Mouse (Mus musculus) cerebellum, adult 2 months (tissue): ENCODE measurements around the gene Gpr62. TPM values are rescaled to one million over a fixed set of nuclear protein-coding genes. Genes with fewer than 3 reads are reported as not detected.
A peak's percentile ranks its signal among the peaks of the same experiment; 100 is the strongest.

Source experiments
- DNase-seq, 2 experiments: peaks; one replicate each; pipeline ENCODE4 v3.0.0; 2021
- H3K27ac ChIP-seq: fragments of 200-500 bp; 2 replicates; pipeline ENCODE4 v1.5.1; 2012; ENCODE audit warnings: low read length, control low read depth, inconsistent platforms; ENCODE audit not compliant: insufficient read depth
- H3K27me3 ChIP-seq: fragments of 200-500 bp; 2 replicates; pipeline ENCODE4 v1.6.1; 2012; ENCODE audit warnings: inconsistent platforms, mild to moderate bottlenecking, low read length, moderate library complexity; ENCODE audit not compliant: control insufficient read depth, insufficient read depth
- H3K4me1 ChIP-seq: fragments of 200-500 bp; 2 replicates; pipeline ENCODE4 v1.6.1; 2011; ENCODE audit warnings: low read length; ENCODE audit not compliant: control insufficient read depth, insufficient read depth
- H3K4me3 ChIP-seq: fragments of 200-500 bp; replicated peaks from 2 replicates; pipeline ENCODE3; 2011; ENCODE audit warnings: mild to moderate bottlenecking, low read depth, low read length, control low read depth; ENCODE audit not compliant: insufficient read depth
- CTCF ChIP-seq: fragments of 200-500 bp; IDR thresholded peaks from 2 replicates; pipeline ENCODE4 v1.5.1; 2011; ENCODE audit warnings: low read depth, mild to moderate bottlenecking, control low read depth, low read length, moderate library complexity, borderline replicate concordance; ENCODE audit not compliant: insufficient read depth
- POLR2A ChIP-seq: fragments of 200-500 bp; IDR thresholded peaks from 2 replicates; pipeline ENCODE4 v1.6.1; 2011; ENCODE audit warnings: low read length, control low read depth, borderline replicate concordance; ENCODE audit not compliant: insufficient read depth
- WGBS: fragments of 180-500 bp; shearing (Covaris S2); methylation state at CpG from one replicate; pipeline ENCODE4 v1.1.7; 2018; 5-methylcytosine and 5-hydroxymethylcytosine counted together
- polyA plus RNA-seq: library from polyadenylated mRNA; depleted of rRNA; stranded (reverse); fragments of >200 nt; gene quantifications from 2 replicates; pipeline ENCODE4 v1.2.3, GENCODE M21; 2012

The Gpr62 gene
- polyA plus RNA-seq, 1 experiment, result 30.7 TPM

DNA sequence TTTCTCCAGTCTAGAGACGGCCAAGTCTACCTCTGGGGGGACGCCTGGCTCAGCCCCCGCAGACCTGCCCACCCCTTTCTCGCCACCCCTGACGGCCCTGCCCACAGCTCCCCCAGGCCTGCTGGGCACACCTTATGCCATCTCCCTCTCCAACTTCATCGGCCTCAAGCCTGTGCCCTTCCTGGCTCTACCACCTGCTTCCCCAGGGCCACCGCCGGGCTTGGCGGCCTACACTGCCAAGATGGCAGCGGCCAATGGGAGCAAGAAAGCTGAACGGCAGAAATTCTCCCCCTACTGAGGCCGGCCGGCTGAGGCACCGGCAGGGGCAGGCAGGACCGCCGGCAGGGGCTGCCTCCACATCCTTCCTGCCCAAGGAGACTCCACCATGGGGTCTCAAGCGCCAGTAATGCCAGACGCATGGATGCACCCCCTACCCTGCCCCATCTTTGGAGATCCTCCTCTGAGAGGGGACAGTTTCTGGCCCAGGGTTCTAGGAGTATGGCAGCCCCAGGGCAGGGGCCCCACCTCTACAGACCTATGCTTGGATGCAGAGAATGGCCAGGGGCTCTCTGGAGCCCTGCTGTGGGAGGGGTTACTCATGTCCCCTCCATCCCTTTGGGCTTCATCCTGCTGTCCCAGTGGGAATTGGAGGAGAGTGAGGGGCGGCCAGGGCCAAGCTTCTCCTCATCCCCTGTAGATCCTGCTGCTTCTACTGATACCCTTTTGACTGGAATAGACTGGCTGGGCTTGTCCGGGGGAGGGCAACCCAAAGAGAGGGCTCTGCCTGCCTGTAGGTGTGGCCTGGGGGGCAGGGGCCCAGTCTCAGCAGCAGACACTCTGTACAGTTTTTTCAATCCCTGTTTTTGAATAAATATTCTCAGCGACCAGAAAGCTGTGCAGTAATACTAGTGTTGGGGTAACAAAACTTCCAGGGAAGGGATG, 2.3 kb downstream of the Gpr62 start:
- WGBS, result 10% methylated on average over 21 of the region's 21 CpGs
- Histone ChIP-seq H3K27ac (peak overlapping the region; percentile 100), H3K4me3 (peak overlapping the region; percentile 52), H3K4me1 (peaks cover 13% of the 10 kb centered on the region; the same call in 1 of the 2 replicates), H3K27me3 (no peaks in the 10 kb centered on the region)
- TF ChIP-seq POLR2A, result peak; percentile 5; the same call in 1 of the 2 replicates
- no peak for TF ChIP-seq CTCF
- peak; percentile 91 to 94 for DNase-seq

DNA sequence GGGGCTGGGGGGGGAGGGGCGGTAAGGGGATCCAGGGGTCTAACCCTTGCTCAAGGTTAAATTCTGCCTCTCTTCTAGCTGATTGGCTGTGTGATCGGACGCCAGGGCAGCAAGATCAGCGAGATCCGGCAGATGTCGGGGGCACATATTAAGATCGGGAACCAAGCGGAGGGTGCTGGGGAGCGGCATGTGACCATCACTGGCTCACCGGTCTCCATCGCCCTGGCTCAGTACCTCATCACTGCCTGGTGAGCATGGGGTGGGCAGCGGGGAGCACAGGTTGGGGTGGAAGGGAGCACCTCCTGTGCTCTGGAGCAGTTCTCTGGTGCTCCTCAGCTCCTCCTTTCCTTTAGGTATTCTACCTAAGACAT, 3.3 kb downstream of the Gpr62 start:
- DNase-seq, result peak; percentile 44 to 63
- TF ChIP-seq CTCF, result no peak
- no peak for TF ChIP-seq POLR2A
- 24% methylated on average over 12 of the region's 12 CpGs for whole genome bisulfite sequencing
- Histone ChIP-seq H3K27me3 (no peaks in the 10 kb centered on the region), H3K27ac (peak overlapping the region; percentile 75), H3K4me1 (peaks cover 18% of the 10 kb centered on the region), H3K4me3 (peak overlapping the region; percentile 83)

DNA sequence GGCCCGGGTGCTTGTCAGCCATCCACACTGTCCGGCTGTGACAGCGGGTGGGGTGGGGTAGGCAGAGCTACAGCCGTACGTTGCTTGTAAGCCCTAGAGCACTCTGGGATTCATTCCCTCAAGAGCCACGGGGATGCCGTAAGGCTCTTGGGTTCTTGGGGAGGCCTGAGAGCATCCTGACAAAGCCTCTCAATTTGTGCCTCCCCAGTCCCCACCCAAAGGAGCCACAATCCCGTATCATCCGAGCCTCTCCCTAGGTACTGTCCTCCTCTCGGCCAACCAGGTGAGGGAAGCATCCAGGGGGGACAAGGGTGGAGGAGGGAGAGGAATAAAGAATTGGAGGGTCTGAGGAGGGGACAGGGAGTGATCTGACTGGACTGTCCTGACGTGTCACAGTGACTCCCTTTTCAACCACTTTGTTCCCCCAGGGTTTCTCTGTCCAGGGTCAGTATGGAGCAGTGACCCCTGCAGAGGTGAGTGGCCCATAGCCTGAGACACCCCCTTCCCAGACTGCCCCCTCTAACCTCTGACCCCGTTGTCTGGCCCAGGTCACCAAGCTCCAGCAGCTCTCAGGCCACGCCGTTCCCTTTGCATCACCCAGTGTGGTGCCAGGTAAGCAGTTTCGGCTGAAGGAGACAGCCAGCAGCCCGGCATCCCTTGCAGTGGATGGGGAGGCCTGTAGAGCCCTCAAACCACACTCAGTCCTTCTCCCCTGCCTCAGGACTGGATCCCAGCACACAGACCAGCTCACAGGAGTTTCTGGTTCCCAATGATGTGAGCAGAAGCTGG, 3.9 kb downstream of the Gpr62 start:
- Histone ChIP-seq H3K4me3 (peak overlapping the region; percentile 83), H3K27me3 (no peaks in the 10 kb centered on the region), H3K27ac (peak overlapping the region; percentile 75), H3K4me1 (peaks cover 23% of the 10 kb centered on the region)
- 13% methylated on average over 16 of the region's 16 CpGs for WGBS
- TF ChIP-seq CTCF (no peak), POLR2A (no peak)
- peak; percentile 61 to 67 for DNase-seq

DNA sequence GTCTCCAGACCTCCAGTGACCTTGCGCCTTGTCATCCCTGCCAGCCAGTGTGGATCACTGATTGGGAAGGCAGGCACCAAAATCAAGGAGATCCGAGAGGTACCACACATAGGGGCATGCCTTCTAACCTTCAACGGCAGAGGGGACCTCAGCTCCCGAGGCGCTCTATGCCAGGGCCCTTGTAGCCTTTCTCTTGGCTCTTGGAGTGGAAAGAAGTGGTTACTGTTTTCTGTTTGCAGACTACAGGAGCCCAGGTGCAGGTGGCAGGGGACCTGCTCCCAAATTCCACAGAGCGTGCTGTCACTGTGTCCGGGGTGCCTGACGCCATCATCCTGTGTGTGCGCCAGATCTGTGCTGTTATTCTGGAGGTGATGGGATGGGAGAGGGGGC, 4.7 kb downstream of the Gpr62 start:
- no peaks in the 10 kb centered on the region for H3K27me3 ChIP-seq
- peak overlapping the region; percentile 95 for H3K4me3 ChIP-seq
- 15% methylated on average over 9 of the region's 9 CpGs for WGBS
- peak; percentile 45 to 66 for DNase-seq
- peak overlapping the region; percentile 75 for H3K27ac ChIP-seq
- peaks cover 31% of the 10 kb centered on the region for H3K4me1 ChIP-seq
- TF ChIP-seq POLR2A, result no peak
- no peak for TF ChIP-seq CTCF

DNA sequence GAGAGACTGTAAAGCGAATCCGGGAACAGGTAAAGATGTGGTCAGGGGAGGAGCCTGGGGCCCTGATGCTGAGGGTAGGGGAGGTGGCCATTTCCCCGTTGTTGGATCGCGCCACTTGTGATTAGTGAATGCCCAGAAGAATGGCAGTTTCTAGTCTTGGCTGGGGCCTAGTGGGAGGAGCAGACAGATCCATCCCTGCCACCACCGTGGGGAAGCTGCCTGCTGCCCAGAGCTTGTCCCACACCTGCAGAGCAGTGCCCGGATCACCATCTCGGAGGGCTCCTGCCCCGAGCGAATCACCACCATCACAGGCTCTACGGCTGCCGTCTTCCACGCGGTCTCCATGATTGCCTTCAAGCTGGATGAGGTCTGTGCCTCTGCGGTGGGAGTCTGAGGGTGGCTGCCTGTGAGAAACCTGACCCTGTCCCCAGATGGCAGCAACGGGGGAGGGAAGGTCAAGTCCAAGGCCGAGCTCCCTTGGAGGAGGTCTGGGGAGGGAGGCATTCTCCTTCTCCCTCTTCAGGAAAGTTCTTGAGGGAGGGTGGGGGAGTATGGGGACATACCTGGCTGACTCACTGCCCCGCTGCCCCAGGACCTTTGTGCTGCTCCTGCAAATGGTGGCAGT, 5.2 kb downstream of the Gpr62 start:
- H3K4me3 ChIP-seq, result peak overlapping the region; percentile 95
- peak; percentile 86 to 89 for DNase-seq
- H3K27ac ChIP-seq, result peak overlapping the region; percentile 75
- WGBS, result 13% methylated on average over 18 of the region's 18 CpGs
- H3K27me3 ChIP-seq, result no peaks in the 10 kb centered on the region
- peaks cover 33% of the 10 kb centered on the region for H3K4me1 ChIP-seq
- peak; percentile 82 for TF ChIP-seq POLR2A
- TF ChIP-seq CTCF, result no peak

DNA sequence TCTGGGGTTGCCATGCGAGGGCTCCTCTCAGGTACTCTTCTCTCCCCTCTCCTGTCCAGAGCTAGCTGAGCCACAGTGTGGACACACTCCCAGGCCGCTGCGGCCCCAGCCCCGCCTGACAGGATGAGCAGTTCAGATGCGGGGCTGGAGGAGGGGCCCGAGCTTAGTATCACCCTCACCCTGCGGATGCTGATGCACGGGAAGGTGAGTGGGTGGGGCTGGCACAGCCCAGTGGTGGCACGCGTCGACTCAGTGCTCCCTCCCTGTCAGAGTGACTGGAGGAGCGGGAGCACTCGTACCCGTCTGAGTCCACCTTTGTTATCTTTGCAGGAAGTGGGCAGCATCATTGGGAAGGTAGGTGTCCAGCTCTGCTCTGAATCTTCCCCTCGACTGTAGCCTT, 5.8 kb downstream of the Gpr62 start:
- WGBS, result 18% methylated on average over 15 of the region's 15 CpGs
- DNase-seq, result peak in 1 of 2 experiments; percentile 66
- TF ChIP-seq CTCF (no peak), POLR2A (no peak)
- Histone ChIP-seq H3K27ac (peak overlapping the region; percentile 75), H3K27me3 (no peaks in the 10 kb centered on the region), H3K4me3 (peak overlapping the region; percentile 95), H3K4me1 (peaks cover 37% of the 10 kb centered on the region)

DNA sequence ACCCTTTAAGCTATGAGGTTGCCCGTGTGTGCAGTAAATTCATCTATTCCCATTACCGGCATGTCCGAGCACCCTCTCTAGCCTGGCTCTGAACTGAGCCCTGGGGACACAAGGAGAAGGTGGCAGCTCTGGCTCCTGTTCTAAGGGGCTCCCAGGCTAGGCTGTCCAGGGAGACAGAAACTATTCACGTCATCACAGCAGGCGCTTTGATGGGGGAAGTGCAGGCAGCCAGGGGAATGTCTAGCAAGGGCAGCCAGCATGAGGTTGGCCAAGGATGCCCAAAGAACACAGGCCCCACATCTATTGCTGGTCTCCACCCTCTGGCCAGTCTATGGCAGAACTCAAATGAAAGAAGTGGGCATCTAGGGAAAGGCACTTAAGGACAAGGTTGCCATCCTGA, 7.8 kb downstream of the Gpr62 start:
- 27% methylated on average over 5 of the region's 5 CpGs for WGBS
- Histone ChIP-seq H3K27me3 (no peaks in the 10 kb centered on the region), H3K4me3 (no peak overlapping the region), H3K4me1 (peaks cover 42% of the 10 kb centered on the region), H3K27ac (0 out of 2 replicates have a peak overlapping the region, but pooled peaks have one; percentile 29)
- DNase-seq, result peak; percentile 54 to 56
- TF ChIP-seq POLR2A, result no peak
- TF ChIP-seq CTCF, result no peak
